Mouse (Mus musculus): Measurements from ENCODE around the gene Ppip5k2. TPM values are rescaled to one million over a fixed set of nuclear protein-coding genes. Genes with fewer than 3 reads are reported as not detected.

Gene Ppip5k2
- total RNA-seq, 2 experiments from 2014 or later = 52.7 to 64.8 TPM

- no peak for ATAC-seq (replicated peaks; ENCODE audit: poor library complexity, severe bottlenecking)
Observed at GRCm38 (mm10) chr1:97760598-97760997, 9.6 kb downstream of the Ppip5k2 start.

GRCm38 (mm10) chr1:97759841-97760240, 10.4 kb downstream of the Ppip5k2 start:
- ATAC-seq (replicated peaks; ENCODE audit: poor library complexity, severe bottlenecking) = no peak

GRCm38 (mm10) chr1:97754392-97754791, 15.8 kb downstream of the Ppip5k2 start:
- no peak for ATAC-seq (replicated peaks; ENCODE audit: poor library complexity, severe bottlenecking)

- ATAC-seq (replicated peaks; ENCODE audit: poor library complexity, severe bottlenecking) = no peak
Observed at GRCm38 (mm10) chr1:97753216-97753615, 17.0 kb downstream of the Ppip5k2 start.

GRCm38 (mm10) chr1:97748163-97748562, 22.0 kb downstream of the Ppip5k2 start:
- ATAC-seq (replicated peaks; ENCODE audit: poor library complexity, severe bottlenecking) = no peak

GRCm38 (mm10) chr1:97746261-97746660, 23.9 kb downstream of the Ppip5k2 start:
- no peak for ATAC-seq (replicated peaks; ENCODE audit: poor library complexity, severe bottlenecking)

- no peak for ATAC-seq (replicated peaks; ENCODE audit: poor library complexity, severe bottlenecking)
Observed at GRCm38 (mm10) chr1:97745712-97746111, 24.5 kb downstream of the Ppip5k2 start.

- no peak for ATAC-seq (replicated peaks; ENCODE audit: poor library complexity, severe bottlenecking)
Observed at GRCm38 (mm10) chr1:97743063-97743462, 27.1 kb downstream of the Ppip5k2 start.

- ATAC-seq (replicated peaks; ENCODE audit: poor library complexity, severe bottlenecking) = peak; percentile 14
Observed at GRCm38 (mm10) chr1:97729339-97729738, 40.9 kb downstream of the Ppip5k2 start.

- ATAC-seq (replicated peaks; ENCODE audit: poor library complexity, severe bottlenecking) = no peak
Observed at GRCm38 (mm10) chr1:97726730-97727129, 43.5 kb downstream of the Ppip5k2 start.

GRCm38 (mm10) chr1:97718440-97718839, 51.8 kb downstream of the Ppip5k2 start:
- ATAC-seq (replicated peaks; ENCODE audit: poor library complexity, severe bottlenecking) = peak; percentile 99

GRCm38 (mm10) chr1:97714334-97714868, 55.8 kb downstream of the Ppip5k2 start:
- ATAC-seq (replicated peaks; ENCODE audit: poor library complexity, severe bottlenecking) = no peak

- ATAC-seq (replicated peaks; ENCODE audit: poor library complexity, severe bottlenecking) = no peak
Observed at GRCm38 (mm10) chr1:97710520-97710919, 59.7 kb downstream of the Ppip5k2 start.

- peak; percentile 63 for ATAC-seq (replicated peaks; ENCODE audit: poor library complexity, severe bottlenecking)
Observed at GRCm38 (mm10) chr1:97705389-97705788, 64.8 kb downstream of the Ppip5k2 start.

GRCm38 (mm10) chr1:97704646-97705045, 65.6 kb downstream of the Ppip5k2 start:
- ATAC-seq (replicated peaks; ENCODE audit: poor library complexity, severe bottlenecking) = no peak

GRCm38 (mm10) chr1:97698956-97699570, 71.1 kb downstream of the Ppip5k2 start:
- peak; percentile 5; the same call in 1 of the 2 replicates for ATAC-seq (replicated peaks; ENCODE audit: poor library complexity, severe bottlenecking)

GRCm38 (mm10) chr1:97697273-97697672, 72.9 kb downstream of the Ppip5k2 start:
- peak; percentile 62 for ATAC-seq (replicated peaks; ENCODE audit: poor library complexity, severe bottlenecking)

- ATAC-seq (replicated peaks; ENCODE audit: poor library complexity, severe bottlenecking) = peak; percentile 53
Observed at GRCm38 (mm10) chr1:97693825-97694224, 76.4 kb downstream of the Ppip5k2 start.

GRCm38 (mm10) chr1:97688756-97689155, 81.5 kb downstream of the Ppip5k2 start:
- ATAC-seq (replicated peaks; ENCODE audit: poor library complexity, severe bottlenecking) = peak; percentile 92

- ATAC-seq (replicated peaks; ENCODE audit: poor library complexity, severe bottlenecking) = no peak
Observed at GRCm38 (mm10) chr1:97676526-97677177, 93.6 kb downstream of the Ppip5k2 start.

GRCm38 (mm10) chr1:97676115-97676514, 94.1 kb downstream of the Ppip5k2 start:
- ATAC-seq (replicated peaks; ENCODE audit: poor library complexity, severe bottlenecking) = peak; percentile 86

- peak; percentile 95 for ATAC-seq (replicated peaks; ENCODE audit: poor library complexity, severe bottlenecking)
Observed at GRCm38 (mm10) chr1:97672849-97673248, 97.4 kb downstream of the Ppip5k2 start.

All from granulocyte monocyte progenitor cell, adult 5-6 weeks (primary cell).